Mouse (Mus musculus): ENCODE measurements at regions not wholly inside any gene's neighbourhood (a gene's known extent, or its start where the extent isn't known, plus 50 kb on each side); places are given as distances from the start of the nearest gene placed in this dataset.
"Not testable (repeated sequence)": the region's sequence is repeated elsewhere in the genome, so short reads cannot be mapped to it uniquely, and the experiment has no call there.

- no peak for ATAC-seq
Observed at GRCm38 (mm10) chr2:72616412-72616811, 140.5 kb downstream of the Cdca7 start.

GRCm38 (mm10) chr2:72619446-72619845 lies 143.5 kb downstream of the Cdca7 start:
- no peak for ATAC-seq

GRCm38 (mm10) chr2:72620182-72620652 lies 144.3 kb downstream of the Cdca7 start:
- no peak for ATAC-seq

GRCm38 (mm10) chr2:72627915-72628314 lies 152.0 kb downstream of the Cdca7 start:
- ATAC-seq: no peak

- ATAC-seq: no peak
Observed at GRCm38 (mm10) chr2:72628626-72629470, 152.9 kb downstream of the Cdca7 start.

- no peak for ATAC-seq
Observed at GRCm38 (mm10) chr2:72629691-72630461, 153.9 kb downstream of the Cdca7 start.

GRCm38 (mm10) chr2:72637881-72638620 lies 162.1 kb downstream of the Cdca7 start:
- ATAC-seq: no peak

GRCm38 (mm10) chr2:72639022-72639421 lies 163.1 kb downstream of the Cdca7 start:
- ATAC-seq: no peak

GRCm38 (mm10) chr2:72641228-72641627 lies 165.3 kb downstream of the Cdca7 start:
- ATAC-seq: no peak

- no peak for ATAC-seq
Observed at GRCm38 (mm10) chr2:72644151-72644843, 168.3 kb downstream of the Cdca7 start.

GRCm38 (mm10) chr2:72647642-72648041 lies 171.7 kb downstream of the Cdca7 start:
- ATAC-seq: no peak

- no peak for ATAC-seq
Observed at GRCm38 (mm10) chr2:72648294-72648693, 172.3 kb downstream of the Cdca7 start.

GRCm38 (mm10) chr2:72655864-72656263 lies 179.9 kb downstream of the Cdca7 start:
- no peak for ATAC-seq

- no peak for ATAC-seq
Observed at GRCm38 (mm10) chr2:72657101-72657920, 181.4 kb downstream of the Cdca7 start.

GRCm38 (mm10) chr2:72662396-72662795 lies 186.4 kb downstream of the Cdca7 start:
- ATAC-seq: no peak

GRCm38 (mm10) chr2:72662979-72663780 lies 187.2 kb downstream of the Cdca7 start:
- ATAC-seq: no peak

- ATAC-seq: not testable (repeated sequence)
Observed at GRCm38 (mm10) chr2:72667396-72667795, 191.4 kb downstream of the Cdca7 start.

GRCm38 (mm10) chr2:72672908-72673901 lies 197.2 kb downstream of the Cdca7 start:
- no peak for ATAC-seq

- ATAC-seq: no peak
Observed at GRCm38 (mm10) chr2:72674229-72674628, 198.3 kb downstream of the Cdca7 start.
